Mouse (Mus musculus) myocyte (in vitro differentiated cells): Measurements from ENCODE around the gene Fut2.

ENCODE experiments used
- CEBPB ChIP-seq: IDR thresholded peaks from 2 replicates; pipeline ENCODE4 v1.6.1; 2011; ENCODE audit warnings: mild to moderate bottlenecking, moderate library complexity; ENCODE audit not compliant: poor library complexity, insufficient read depth, severe bottlenecking
- E2F4 ChIP-seq: IDR thresholded peaks from one replicate; pipeline ENCODE4 v1.6.1; 2011; ENCODE audit warnings: mild to moderate bottlenecking, control low read depth, moderate library complexity; ENCODE audit not compliant: insufficient read depth
- MYOD1 ChIP-seq, 3 experiments: IDR thresholded peaks; one replicate each; pipeline ENCODE4 v1.6.1; 2011; ENCODE audit warnings: control low read depth in 2 of 3, low read depth in 2 of 3, mild to moderate bottlenecking in 2 of 3, moderate library complexity in 1 of 3; ENCODE audit not compliant: insufficient read length in 2 of 3, control insufficient read depth in 1 of 3
- MYOG ChIP-seq, 3 experiments: IDR thresholded peaks; one replicate each; pipeline ENCODE4 v1.6.1; 2011; ENCODE audit warnings: control low read depth in 2 of 3, low read depth in 2 of 3, mild to moderate bottlenecking in 2 of 3; ENCODE audit not compliant: insufficient read length in 2 of 3, control insufficient read depth in 1 of 3, insufficient read depth in 1 of 3
- POLR2A ChIP-seq: IDR thresholded peaks from one replicate; pipeline ENCODE4 v1.6.1; 2011; ENCODE audit warnings: low read depth, mild to moderate bottlenecking, control low read depth, moderate library complexity; ENCODE audit not compliant: insufficient read length
- POLR2AphosphoS2 ChIP-seq: IDR thresholded peaks from one replicate; pipeline ENCODE4 v1.6.1; 2011; ENCODE audit warnings: low read depth, control low read depth; ENCODE audit not compliant: insufficient read length
- TCF12 ChIP-seq: IDR thresholded peaks from one replicate; pipeline ENCODE4 v1.6.1; 2011; ENCODE audit warnings: mild to moderate bottlenecking, control low read depth; ENCODE audit not compliant: poor library complexity, insufficient read depth, severe bottlenecking
- USF1 ChIP-seq: IDR thresholded peaks from one replicate; pipeline ENCODE4 v1.6.1; 2011; ENCODE audit warnings: low read depth, mild to moderate bottlenecking, control low read depth, moderate library complexity

DNA sequence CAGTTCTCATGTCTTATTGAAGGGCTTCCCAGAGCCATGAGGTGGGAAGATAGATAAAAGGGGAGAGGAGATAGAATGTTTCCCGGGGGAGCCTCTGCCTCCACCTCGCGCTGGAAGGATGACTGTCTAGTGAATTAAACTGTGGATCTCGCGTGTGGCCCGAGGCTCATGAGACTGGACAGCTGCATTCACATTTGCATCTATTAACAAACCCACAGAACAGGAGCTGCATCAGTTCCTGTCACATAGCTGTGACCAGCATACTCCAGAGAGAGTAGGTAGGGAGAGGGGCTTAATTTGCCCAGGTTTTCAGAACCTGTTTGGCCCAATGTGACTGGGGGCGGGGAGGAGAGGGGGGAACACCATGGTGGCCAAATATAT, 20.6 kb downstream of the Fut2 start:
- TF ChIP-seq MYOD1 (IDR thresholded peaks at IDR 0.05; ENCODE audit: control insufficient read depth in 1 of 3, insufficient read length in 2 of 3, low read depth in 2 of 3) (no peak), MYOG (IDR thresholded peaks at IDR 0.05; ENCODE audit: control insufficient read depth in 1 of 3, insufficient read depth in 1 of 3, insufficient read length in 2 of 3, low read depth in 2 of 3) (peak in 1 of 3 experiments; percentile 42), POLR2A (no peak), CEBPB (no peak), POLR2AphosphoS2 (no peak), USF1 (no peak), TCF12 (no peak), E2F4 (no peak)
